Mouse (Mus musculus) monocyte, adult 5-6 weeks (primary cell): Measurements from ENCODE around the gene Glp2r. TPM values are rescaled to one million over a fixed set of nuclear protein-coding genes. Genes with fewer than 3 reads are reported as not detected.

ENCODE experiments used
- ATAC-seq: fragments of 153-309, 156-312 bp; replicated peaks from 2 replicates; pipeline ENCODE4 v1.8.0; 2017; ENCODE audit warnings: mild to moderate bottlenecking; ENCODE audit not compliant: low TSS enrichment, insufficient number of reproducible peaks, severe bottlenecking, poor library complexity, low FRiP score
- total RNA-seq: library from RNA; stranded (forward); fragments of 200-1000, 200-491, 200-594 nt; gene quantifications from 3 replicates; pipeline ENCODE4 v1.2.3, GENCODE M21; 2017

The Glp2r gene
- total RNA-seq, 1 experiment from 2014 or later, result not detected

DNA sequence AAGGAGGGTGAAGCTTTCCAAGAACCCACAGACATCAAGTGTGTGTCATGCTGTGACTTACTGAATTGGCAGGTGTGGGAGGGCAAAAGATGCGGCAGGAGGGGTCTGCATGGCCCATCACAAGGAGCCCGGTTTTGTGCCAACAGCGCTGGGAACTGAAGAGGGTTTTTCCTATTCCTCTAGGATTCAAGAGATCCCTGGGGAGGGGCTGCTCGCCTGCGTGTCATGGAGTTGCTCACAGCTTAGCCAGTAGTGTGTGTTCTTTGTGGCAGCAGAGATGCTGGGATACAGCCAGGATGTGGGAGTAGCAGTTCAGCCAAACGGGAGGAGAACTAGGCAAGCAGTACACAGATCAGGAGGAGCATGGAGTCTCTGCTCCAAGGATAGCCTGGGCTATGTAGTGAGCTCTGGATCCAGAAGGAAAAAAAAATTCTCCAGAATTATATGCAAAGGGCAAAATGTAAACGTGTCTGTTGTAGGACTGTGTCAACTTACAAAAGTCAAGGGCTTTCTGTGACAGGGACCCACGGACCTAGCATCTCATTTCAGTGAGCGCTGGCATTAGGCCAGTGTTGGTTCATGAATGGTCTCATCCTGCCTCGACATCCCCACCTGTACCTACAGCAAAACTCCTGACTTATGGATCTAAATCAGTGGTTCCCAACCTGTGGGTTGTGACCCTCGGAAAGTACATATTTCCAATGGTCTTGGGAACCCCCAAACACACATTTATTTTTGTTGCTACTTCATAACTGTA lies 122.1 kb downstream of the Glp2r start:
- no peak for ATAC-seq

DNA sequence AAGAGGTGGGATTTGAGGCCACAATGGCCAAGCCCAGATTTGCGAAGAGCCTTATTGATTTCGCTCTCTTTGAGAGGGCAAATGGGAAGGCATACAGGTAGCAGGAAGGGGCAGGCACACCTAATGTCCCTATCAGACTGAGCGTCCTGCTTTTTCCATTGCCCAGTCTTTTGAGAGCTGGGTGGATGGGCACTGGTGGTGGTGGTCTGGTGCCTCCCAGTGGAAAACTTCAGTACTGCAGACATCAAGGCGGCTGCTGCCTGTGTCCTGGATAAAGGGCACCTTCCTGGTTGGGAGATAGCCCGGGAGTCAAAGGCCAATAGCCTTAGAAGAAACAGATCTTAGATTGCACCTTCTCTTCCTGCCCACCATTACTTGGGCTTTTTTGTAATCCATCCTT lies 123.2 kb downstream of the Glp2r start:
- ATAC-seq, result peak; percentile 71

DNA sequence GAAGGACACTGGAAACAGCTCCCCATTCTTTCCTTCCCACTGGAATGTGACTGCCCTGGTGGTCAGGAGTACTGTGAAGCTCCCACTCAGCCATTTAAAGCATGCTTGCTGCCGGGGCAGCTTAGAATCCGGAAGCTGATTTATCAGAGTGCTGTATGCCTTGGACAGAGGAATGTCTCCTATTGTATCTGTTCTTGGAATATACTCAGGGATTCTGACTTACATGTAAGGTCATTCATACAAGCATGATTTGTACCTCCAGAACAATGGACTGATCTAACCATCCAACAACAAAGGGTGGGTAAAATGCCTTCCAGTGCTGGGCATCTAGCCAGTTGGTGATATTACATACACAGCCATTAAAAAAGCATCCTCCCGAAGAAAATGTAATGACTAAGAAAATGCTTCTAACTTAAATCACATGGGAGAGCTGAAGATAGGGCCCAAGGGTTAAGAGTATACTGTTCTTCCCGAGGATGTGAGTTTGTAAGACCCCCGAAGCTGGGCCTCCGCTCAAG lies 126.3 kb downstream of the Glp2r start:
- no peak for ATAC-seq

DNA sequence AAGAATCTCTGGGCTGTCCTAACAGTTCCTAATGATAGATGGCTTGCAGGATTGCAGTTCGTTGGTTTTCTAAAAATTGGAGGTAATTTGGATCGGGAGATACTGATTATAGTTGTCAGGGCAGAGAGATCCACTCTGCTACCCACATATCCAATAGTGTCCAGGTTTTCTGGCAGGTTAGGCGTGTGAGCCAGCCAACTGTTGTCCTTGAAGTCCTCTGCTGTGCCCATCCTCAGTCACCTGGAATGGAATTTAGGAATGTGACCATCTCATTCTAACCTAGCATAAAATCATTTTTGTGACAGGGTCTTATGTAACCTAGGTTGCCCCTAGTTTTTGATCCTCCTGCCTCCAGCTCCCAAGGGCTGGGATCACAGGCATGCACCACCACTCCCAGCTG lies 127.5 kb downstream of the Glp2r start:
- no peak for ATAC-seq

DNA sequence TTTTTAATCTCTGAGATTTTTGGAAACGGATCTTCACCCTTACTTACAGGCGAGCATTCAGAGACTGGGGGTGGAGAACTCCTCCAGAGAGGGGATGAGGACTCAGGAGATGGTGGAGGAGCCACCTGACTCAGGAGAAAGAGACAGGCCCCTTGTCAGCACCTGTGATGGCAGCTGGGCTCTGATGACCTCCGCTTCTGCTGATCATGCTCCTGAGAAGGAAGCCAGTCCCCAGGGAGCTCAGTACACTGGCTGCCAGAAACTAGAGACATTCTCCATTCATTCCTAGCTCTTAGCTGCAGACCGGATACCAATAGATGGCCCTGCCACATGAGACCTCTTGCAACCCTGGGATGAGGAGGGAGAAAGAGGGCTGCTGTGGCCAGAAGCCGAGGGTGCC lies 128.1 kb downstream of the Glp2r start:
- ATAC-seq, result no peak

DNA sequence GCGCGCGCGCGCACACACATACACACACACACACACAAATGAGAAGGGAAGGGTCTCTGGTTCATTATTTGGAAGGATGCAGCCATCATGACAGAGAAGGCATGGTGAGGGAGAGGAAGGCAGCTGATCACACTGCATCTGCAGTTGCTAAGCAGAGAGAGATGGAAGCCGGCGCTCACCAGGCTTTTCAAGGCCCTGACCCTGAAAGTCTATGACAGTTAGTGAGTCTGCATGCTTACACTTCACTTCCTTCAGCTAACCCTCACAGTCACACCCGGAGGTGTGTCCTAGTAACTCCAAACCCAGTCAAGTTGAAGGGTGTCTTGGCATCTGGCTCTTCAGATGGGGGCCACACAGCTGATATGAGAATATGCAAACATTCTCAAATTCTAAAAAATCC lies 128.5 kb downstream of the Glp2r start:
- ATAC-seq, result no peak

DNA sequence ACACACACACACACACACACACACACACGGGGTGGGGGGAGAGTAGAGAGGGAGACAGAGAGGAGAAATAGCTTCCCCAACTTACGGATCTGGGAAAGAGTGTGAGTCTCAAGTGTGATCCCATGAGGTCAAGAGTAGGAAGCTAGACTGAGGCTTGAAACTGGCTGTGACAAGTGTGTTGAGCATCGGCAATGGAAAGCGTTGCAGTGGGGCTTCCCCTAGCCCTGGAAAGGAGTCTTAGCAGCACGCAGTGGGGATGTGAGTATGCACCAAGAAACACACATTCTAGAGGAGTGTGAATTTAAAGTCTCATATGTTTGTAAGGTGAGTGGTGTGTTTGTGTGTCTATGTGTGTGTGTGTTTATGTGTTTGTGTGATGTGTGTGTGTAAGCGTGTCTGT lies 130.7 kb downstream of the Glp2r start:
- no peak for ATAC-seq

DNA sequence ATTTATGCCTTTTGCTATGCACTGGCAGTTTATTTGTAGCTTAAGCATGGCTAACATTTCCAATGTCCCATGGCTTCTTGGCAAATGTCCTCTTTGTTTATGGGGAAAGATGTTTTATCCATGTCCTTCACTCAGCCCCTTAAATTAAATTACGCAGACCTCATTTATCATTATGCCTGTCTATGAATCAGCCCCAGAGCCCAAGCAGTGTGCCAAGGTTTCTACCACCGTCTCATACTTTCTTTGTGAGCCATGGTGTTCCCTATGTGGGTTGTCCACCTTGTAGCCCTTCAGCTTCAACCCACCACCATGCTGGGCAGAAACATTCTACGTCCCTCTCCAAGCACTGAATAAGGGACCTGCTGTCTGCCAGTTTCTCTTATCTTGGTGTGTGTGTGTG lies 132.6 kb downstream of the Glp2r start:
- no peak for ATAC-seq

DNA sequence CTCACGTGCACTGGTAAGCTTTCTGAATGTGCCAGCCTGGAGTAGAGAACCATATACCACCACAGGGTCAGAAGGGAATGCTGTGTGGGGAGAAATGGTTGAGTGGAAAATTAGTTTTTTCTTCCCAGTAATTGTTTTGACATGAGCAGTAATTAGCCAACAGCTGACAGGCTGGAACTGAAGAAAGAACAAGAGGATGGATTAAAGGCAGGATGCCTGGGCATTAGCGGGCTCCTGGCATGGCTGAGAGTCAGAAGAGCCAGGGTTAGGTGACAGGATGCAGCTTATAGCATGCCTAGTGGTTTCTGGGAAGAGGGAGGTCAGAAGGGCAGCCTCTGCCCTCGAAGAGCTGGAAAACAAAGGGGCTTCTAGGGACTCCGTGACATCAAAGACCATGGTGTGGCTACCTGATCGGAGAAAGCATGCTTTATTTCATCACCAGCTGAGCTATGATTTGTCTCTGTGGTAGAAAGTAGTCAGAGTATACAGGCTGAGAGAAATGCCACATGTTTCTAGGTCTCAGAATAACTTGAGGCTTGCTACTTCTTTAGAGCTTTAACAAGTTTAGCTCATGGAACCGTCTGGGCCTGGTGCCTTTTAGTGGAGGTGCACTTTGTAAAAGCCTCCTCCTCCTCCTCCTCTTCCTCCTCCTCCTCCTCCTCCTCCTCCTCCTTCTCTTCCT lies 133.9 kb downstream of the Glp2r start:
- no peak for ATAC-seq

DNA sequence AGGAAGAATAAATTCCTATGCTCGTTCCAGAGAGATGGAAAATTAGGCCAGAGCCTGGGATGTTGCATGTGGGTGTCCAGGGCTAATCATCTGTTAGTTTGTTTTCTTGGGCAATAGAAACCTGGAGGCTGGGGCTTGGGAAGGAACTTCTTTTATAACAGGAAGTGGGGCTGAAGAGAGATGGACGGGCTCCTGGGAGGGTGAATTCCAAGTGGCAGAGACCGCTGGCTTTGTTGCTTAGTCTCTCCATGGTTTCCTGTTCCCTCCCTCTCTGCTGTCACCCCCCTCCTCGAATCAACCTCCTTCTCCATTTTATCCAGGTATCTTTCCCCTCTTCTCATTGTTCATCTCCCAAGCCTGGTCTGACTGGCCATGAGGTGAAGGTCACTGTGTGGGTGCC lies 134.8 kb downstream of the Glp2r start:
- ATAC-seq, result no peak

DNA sequence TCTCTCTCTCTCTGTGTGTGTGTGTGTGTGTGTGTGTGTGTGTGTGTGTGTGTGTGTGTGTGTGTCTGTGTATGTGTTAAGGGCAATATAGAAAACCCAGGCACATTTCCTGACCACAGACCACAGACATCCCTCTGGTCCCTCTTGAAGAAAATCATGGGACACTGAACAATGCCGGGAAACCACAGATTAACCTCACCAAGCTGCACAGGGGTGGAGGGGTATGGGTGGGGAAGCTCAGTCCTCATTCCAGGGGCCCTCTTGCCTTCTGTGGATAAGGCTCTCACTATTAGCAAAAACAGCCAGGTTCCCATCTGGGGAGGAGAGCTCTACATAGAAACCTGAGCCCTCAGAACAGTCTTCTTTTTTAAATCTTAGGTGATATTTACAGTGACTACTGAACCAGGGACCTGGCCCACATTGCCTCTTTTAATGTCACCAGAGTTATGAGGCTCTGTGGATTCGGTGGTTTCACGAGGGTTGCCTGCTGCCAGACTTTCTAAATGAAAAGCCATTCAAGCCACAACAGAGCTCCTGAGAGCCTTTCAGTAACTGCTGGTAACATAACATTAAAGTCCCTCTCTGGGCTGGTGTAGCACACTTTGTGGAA lies 137.2 kb downstream of the Glp2r start:
- no peak for ATAC-seq

DNA sequence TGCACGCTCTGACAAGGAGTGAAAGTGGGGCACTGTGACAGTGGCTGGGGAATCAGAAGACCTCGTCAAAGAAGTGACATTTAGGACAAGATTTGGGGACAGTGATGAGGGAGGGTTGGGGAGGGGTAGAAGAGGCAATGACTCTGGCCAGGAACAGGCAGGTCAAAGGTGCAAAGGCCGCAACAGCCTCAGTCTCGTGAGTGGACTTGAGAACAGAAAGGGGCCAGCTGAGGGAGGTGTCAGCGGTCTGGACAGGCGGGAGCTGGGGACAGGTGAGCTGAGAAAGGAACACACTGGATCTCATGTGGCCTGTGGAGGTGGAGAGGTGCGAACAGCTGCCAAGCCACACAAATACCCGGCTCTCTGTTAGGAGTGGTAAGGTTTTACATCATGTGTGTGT lies 138.0 kb downstream of the Glp2r start:
- no peak for ATAC-seq

DNA sequence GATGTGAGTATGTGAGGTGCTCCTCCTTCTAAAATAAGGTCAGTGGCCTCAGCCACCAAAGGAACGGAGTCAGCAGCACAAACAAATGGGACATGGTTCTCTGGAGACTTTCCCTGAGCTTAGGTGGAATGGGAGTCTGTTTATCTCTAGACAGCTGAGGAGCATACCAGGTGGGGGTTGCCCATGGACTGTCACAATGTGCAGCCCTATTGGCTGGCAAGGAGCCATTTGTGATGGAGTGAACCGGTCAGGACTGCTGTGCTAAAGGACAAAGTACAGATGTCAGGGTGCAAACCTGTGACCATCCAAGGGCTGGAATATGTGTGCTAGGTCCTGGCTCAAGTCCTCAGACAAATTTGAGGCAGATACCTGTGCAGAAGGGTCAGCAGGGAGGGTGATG lies 142.4 kb downstream of the Glp2r start:
- no peak for ATAC-seq

DNA sequence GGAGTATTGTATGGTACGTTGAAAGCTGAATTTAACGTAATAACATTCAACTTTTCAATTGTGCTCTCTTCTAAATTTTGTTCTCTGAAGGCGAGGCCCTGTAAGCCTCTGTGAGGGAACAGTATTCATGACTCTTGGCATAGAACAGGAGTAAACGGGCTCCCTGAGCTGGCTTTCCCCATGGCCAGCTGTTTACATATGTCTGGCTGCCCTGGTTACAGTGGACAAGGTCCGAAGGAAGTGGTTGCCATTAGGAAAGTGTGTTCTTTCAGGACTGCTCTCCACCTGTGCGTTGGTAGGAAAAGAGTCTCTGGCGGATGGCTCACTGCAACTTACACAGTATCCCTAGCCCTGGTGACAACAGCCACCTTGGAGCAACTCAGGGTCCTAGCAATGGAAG lies 143.8 kb downstream of the Glp2r start:
- ATAC-seq, result no peak

DNA sequence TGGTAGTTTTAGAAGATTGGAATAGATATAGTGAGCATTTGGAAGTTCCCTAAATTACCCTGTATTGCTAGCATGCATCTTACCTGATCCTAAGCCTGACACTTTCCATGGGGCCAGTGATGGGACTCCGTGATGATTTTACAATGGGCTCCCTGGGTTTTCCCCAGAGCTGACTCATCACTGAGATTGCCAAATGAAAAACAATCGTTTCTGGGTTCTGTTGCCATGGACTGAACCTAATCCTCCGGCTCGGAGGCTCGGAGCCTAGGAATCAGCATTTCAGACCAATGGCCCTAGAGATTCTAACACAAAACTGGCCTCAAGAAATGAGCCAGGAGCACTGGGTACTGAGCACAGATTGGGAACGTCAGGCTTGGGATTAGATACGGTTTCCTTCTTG lies 148.6 kb downstream of the Glp2r start:
- no peak for ATAC-seq

DNA sequence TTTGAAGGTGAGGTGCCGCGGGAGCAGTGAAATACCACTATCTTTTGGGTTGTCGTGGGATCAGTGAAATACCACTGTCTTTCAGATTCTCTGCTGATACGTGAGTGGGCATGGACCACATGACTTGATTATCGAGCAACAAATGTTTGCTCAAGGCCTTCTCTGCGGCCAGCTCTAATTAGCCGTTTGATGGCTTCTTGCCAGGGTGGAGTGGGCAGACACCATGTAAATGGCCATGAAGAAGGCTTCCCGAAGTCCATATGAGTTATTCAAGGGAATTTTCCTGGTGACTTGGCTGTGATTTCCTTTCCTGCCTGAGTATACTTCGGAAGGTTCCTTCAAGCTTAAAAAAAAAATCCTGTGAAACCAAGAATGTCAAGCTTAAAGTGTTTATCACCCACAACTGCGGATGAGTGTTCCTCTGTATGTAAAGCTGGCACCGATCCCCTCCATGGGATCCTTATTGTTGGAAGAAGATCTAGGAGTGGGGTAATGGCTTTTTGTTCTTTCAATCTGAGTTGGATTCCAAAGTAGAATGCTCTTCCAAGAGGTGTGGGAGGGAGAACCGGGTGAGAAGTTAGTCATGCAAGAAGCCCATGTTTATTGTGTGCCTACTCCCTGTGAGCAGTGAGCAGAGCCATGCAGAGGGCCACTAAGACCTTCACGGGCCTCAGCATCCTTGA lies 154.3 kb downstream of the Glp2r start:
- no peak for ATAC-seq

DNA sequence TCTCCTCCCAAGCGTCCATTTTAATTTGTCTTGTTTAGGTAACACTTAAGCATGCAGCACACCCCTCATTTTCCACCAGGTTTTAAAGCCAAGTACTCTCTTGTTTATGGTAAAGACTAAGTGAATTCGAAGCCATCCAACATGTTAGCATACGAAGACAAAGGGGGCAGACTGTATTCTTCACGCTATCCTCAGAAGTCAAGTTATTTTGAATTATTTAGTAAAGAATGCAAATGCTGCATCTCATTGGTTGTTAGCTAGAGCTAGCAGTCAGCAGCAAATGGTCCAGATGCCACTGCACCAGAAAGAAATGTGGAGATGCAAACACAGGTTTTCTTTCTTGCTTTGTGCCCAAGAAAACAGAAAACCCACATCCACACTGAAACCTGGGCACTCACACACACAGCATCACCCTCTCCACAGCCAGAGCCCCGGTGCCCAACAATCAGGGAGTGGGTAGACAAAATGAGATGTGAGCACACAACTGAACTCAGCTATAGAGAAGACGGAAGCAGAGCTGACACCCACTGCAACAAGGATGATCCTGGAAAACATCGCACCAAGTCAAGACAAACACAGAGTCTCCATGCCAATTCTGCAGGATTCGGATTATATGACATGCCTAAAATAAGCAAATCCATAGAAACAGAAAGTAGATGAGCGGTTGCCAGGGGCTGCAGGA lies 158.7 kb downstream of the Glp2r start:
- ATAC-seq, result no peak
